Mouse (Mus musculus): ENCODE results near the gene Ttc32.
A peak's percentile ranks its signal among the peaks of the same experiment; 100 is the strongest.

The Ttc32 gene

GRCm38 (mm10) chr12:9046674-9047073 lies 16.9 kb downstream of the Ttc32 start:
- DNase-seq (ENCODE audit: low spot score) = no peak

DNA sequence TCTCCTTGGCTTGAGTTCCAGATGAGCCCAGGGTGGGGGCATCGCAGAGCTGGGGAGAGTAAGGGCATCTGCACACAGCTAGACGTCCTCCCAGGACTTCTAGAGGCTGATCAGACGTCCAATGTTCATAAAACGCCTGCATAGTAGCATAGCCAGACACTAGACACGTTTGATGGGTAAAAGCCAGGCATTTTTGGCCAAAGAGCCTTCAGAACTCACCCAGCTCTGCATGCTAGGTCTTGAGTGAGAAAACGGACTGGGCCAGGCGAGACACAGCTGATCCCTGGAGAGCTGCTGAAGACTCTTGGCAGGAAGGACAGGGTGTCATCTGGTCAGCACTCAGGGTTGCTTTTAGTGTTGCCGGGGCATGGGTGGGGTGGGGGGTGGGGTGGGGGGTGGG lies 18.3 kb downstream of the Ttc32 start:
- DNase-seq (ENCODE audit: low spot score) = no peak

DNA sequence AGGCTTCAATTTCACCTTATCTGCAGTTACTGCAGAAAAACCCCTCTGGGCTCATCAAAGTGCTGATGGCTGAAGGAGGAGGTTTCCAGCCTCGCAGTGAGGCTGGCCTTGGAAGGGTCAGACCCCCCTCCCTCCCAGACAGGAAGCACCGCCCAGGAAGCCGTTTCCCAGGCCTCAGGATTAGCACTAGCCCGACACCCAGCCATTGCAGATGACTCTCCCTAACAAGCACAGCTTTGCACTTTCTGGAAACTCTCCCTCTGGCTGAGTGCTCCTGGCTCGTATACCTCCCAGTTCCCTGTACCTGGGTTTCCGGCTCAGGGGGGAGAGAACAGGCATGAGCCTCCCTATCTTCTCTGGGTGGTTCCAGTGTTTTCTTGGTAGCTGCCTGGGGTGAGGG lies 21.0 kb downstream of the Ttc32 start:
- no peak for DNase-seq (ENCODE audit: low spot score)

DNA sequence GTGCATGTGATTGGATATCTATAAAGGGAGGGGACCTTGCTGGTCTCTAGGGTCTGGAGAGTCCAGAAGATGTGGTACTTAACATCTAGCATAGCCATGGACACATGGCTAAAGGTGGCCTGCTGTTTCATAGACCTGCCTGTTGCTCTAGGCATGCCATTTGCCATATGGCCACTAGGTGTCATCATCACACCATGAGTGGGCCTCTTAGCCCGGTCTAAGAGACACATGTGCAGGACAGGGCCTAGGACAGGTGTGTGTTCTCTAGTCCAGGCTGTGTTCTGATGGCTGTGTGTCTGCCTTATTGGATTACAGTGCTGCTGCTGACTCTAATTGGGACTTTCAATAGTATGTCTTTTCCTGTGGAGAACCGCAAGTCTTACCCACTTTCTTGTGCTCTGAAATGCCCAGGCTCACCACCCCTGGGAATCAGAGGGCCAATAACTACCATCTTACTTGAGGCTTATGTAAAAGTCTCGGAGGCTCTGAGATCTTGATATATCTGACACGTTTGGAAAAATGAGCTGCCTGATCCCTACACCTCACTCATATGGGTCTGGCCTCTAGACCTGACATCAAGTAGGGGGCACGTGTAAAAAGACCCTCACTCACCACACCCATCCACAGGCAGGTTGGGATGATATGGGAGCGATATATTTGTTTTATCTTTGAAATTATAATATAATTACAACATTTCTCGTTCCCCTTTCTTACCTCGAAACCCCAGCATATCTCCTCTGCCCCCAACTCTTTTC lies 22.5 kb downstream of the Ttc32 start:
- DNase-seq (ENCODE audit: low spot score) = peak; percentile 88

- DNase-seq (ENCODE audit: low spot score) = no peak
These were observed 23.5 kb downstream of the Ttc32 start for GRCm38 (mm10) chr12:9053345-9053744.

- DNase-seq (ENCODE audit: low spot score) = no peak
These were observed 24.2 kb downstream of the Ttc32 start for GRCm38 (mm10) chr12:9054012-9054411.

GRCm38 (mm10) chr12:9055269-9055668 lies 25.5 kb downstream of the Ttc32 start:
- no peak for DNase-seq (ENCODE audit: low spot score)

- DNase-seq (ENCODE audit: low spot score) = no peak
These were observed 29.7 kb downstream of the Ttc32 start for GRCm38 (mm10) chr12:9059502-9059901.

DNA sequence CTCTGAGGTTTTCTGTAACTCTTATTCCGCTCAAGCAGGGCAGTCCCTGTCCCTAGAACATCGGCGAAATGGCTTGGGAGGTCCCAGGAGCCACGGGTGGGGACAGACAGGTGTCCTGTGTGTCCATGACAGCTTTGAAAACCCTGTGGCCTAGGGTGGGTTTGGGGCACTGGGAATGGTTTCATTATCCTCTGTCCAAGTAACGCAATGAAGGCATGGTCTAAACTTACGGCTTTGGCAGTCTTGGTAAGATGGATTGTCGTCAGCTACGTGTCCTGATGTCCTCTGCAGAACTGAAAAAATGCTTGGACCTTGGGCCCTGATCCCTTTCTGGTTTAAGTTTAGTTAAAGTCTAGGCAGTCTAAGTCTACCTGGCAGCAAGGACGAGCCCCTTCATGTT lies 30.2 kb downstream of the Ttc32 start:
- no peak for DNase-seq (ENCODE audit: low spot score)

DNA sequence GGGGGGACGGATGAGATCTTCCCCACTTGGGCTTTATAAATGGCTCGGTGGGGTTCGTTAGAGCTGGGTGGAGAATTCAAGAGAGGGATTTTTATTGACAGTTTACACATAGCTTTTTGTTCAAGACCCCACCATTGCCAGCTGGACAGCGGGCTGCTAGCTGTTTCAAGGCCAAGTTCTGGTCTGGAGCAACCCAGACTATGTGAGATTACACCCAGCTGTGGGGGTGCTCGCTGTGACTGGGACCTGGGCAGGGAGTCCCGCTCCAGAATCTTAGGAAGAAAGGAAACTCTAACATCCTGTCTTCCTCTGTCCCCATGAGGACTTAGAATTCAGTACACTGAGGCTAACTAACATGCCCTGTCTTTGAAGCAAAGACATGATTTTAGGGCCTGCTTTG lies 33.8 kb downstream of the Ttc32 start:
- no peak for DNase-seq (ENCODE audit: low spot score)

- DNase-seq (ENCODE audit: low spot score) = no peak
These were observed 41.3 kb downstream of the Ttc32 start for GRCm38 (mm10) chr12:9071058-9071457.

- DNase-seq (ENCODE audit: low spot score) = no peak
These were observed 41.7 kb downstream of the Ttc32 start for GRCm38 (mm10) chr12:9071493-9071892.

- DNase-seq (ENCODE audit: low spot score) = no peak
These were observed 47.8 kb downstream of the Ttc32 start for GRCm38 (mm10) chr12:9077554-9078125.

DNA sequence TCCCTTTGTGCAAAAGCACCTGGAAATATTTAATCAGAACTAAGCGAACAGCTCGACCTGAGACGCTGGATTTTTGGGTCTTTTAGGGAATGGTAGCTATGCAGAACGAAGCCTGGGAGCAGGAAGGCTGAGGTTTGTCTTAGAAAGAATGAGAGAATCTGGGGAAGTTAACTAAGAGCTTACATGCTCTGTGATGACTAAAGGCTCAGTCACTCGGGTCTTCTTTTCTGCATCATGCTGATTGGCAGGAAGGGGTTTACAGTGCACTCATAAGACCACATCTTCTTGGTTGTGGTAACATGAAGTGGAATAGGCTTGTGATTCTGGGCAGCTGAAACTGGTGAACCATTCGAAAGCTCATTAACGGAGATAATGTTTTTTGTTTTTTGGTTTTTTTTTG lies 60.4 kb downstream of the Ttc32 start:
- DNase-seq (ENCODE audit: low spot score) = no peak
